Comparison of ENCODE assay signal across 22 mouse cellular contexts in genomic region chr11:99217248-99217986, GRCm38 (mm10). TPM values are rescaled to one million over a fixed set of nuclear protein-coding genes. Genes with fewer than 3 reads are reported as not detected.
A peak's percentile ranks its signal among the peaks of the same experiment; 100 is the strongest.
DNase-seq lines count a peak whose midpoint lies in the region; ATAC-seq and TF ChIP-seq lines count a peak whose summit lies in the region.
"Had no signal": no experiment of that assay in that cellular context is flagged by ENCODE, and none has a peak within 500 bp of the region (broad histone marks: within the 10 kb centered on the region; RNA-seq: fewer than 3 reads in every experiment).

No protein-coding gene starts in this region.

- TF ChIP-seq EP300 in lung, postnatal 0 days (IDR thresholded peaks at IDR 0.05) = no peak
- no peak for TF ChIP-seq EP300 in stomach, postnatal 0 days (optimal IDR thresholded peaks at IDR 0.05)

- H3K36me3 ChIP-seq in forebrain, postnatal 0 days (ENCODE audit: insufficient read depth) = peaks cover 61% of the 10 kb centered on the region
- peaks cover 50% of the 10 kb centered on the region for H3K36me3 ChIP-seq in forebrain, embryonic 16.5 days (ENCODE audit: control insufficient read depth, insufficient read depth)
- peaks cover 59% of the 10 kb centered on the region for H3K36me3 ChIP-seq in hindbrain, postnatal 0 days (ENCODE audit: insufficient read depth, low read length)
- H3K36me3 ChIP-seq in hindbrain, embryonic 10.5 days = peaks cover 98% of the 10 kb centered on the region
- peaks cover 64% of the 10 kb centered on the region for H3K36me3 ChIP-seq in lung, postnatal 0 days (ENCODE audit: insufficient read depth, low read length)
- peaks cover 44% of the 10 kb centered on the region for H3K36me3 ChIP-seq in stomach, postnatal 0 days (ENCODE audit: control insufficient read depth, insufficient read depth, low read length)

- DNase-seq in forebrain, postnatal 0 days = no peak
- DNase-seq in hindbrain, postnatal 0 days (ENCODE audit: low spot score) = no peak
- no peak for DNase-seq in hindbrain, embryonic 10.5 days (ENCODE audit: low spot score)
- DNase-seq in lung, postnatal 0 days (ENCODE audit: low spot score) = no peak
- no peak for DNase-seq in lung, postnatal 4 days
- DNase-seq in stomach, postnatal 0 days (ENCODE audit: low spot score) = no peak
- no peak for DNase-seq in urinary bladder, adult 2 months (ENCODE audit: low spot score)
- DNase-seq: adrenal gland, postnatal 10 days; kidney, adult 18-20 months; lung, adult 2 months; right cerebral cortex, adult 18-20 months; thymus, adult 18-20 months; thymus, postnatal 4 days had no signal

- H3K27ac ChIP-seq in forebrain, postnatal 0 days (ENCODE audit: low read depth, low read length) = no peak overlapping the region
- H3K27ac ChIP-seq in forebrain, embryonic 16.5 days (ENCODE audit: low read length) = no peak overlapping the region
- H3K27ac ChIP-seq in hindbrain, postnatal 0 days = no peak overlapping the region
- no peak overlapping the region for H3K27ac ChIP-seq in hindbrain, embryonic 10.5 days
- no peak overlapping the region for H3K27ac ChIP-seq in lung, postnatal 0 days (ENCODE audit: low read length)
- H3K27ac ChIP-seq in stomach, postnatal 0 days (replicated peaks) = no peak overlapping the region
- H3K27ac ChIP-seq: embryonic facial prominence, embryonic 12.5 days; limb, embryonic 12.5 days; liver, embryonic 12.5 days; stomach, embryonic 15.5 days had no signal

- H3K27me3 ChIP-seq in forebrain, postnatal 0 days (ENCODE audit: insufficient read depth, low read length) = no peaks in the 10 kb centered on the region
- no peaks in the 10 kb centered on the region for H3K27me3 ChIP-seq in forebrain, embryonic 16.5 days (replicated peaks; ENCODE audit: control insufficient read depth, insufficient read depth, low read length)
- H3K27me3 ChIP-seq in hindbrain, postnatal 0 days (ENCODE audit: insufficient read depth, low read length) = no peaks in the 10 kb centered on the region
- H3K27me3 ChIP-seq in hindbrain, embryonic 10.5 days (ENCODE audit: insufficient read depth, poor library complexity, severe bottlenecking) = no peaks in the 10 kb centered on the region
- no peaks in the 10 kb centered on the region for H3K27me3 ChIP-seq in lung, postnatal 0 days (replicated peaks; ENCODE audit: insufficient read depth, low read length)
- H3K27me3 ChIP-seq in stomach, postnatal 0 days (ENCODE audit: control insufficient read depth, insufficient read depth, low read length) = no peaks in the 10 kb centered on the region
- H3K27me3 ChIP-seq: embryonic facial prominence, embryonic 12.5 days; limb, embryonic 12.5 days; liver, embryonic 12.5 days; megakaryocyte, embryonic 14.5 days; stomach, embryonic 15.5 days had no signal

- 0 out of 2 replicates have a peak, but pooled peaks have one; percentile 14 for TF ChIP-seq CTCF in forebrain, postnatal 0 days (IDR thresholded peaks at IDR 0.05; ENCODE audit: low read depth)
- peak; percentile 20 for TF ChIP-seq CTCF in hindbrain, postnatal 0 days (IDR thresholded peaks at IDR 0.05; ENCODE audit: low read depth)
- TF ChIP-seq CTCF in lung, postnatal 0 days (IDR thresholded peaks at IDR 0.05) = peak; percentile 19; the same call in 1 of the 2 replicates
- TF ChIP-seq CTCF in stomach, postnatal 0 days (IDR thresholded peaks at IDR 0.05; ENCODE audit: low read depth) = peak; percentile 31

- no peak overlapping the region for H3K9ac ChIP-seq in forebrain, postnatal 0 days
- no peak overlapping the region for H3K9ac ChIP-seq in forebrain, embryonic 16.5 days (replicated peaks; ENCODE audit: low read depth, low read length)
- no peak overlapping the region for H3K9ac ChIP-seq in hindbrain, postnatal 0 days (replicated peaks; ENCODE audit: low read length)
- H3K9ac ChIP-seq in lung, postnatal 0 days (replicated peaks; ENCODE audit: low read depth) = no peak overlapping the region
- no peak overlapping the region for H3K9ac ChIP-seq in stomach, postnatal 0 days (ENCODE audit: low read length)
- H3K9ac ChIP-seq: embryonic facial prominence, embryonic 12.5 days; limb, embryonic 12.5 days; liver, embryonic 12.5 days; stomach, embryonic 15.5 days had no signal

- no peaks in the 10 kb centered on the region for H3K9me3 ChIP-seq in forebrain, postnatal 0 days (ENCODE audit: low read length)
- H3K9me3 ChIP-seq in forebrain, embryonic 16.5 days (ENCODE audit: control insufficient read depth, low read length) = no peaks in the 10 kb centered on the region
- no peaks in the 10 kb centered on the region for H3K9me3 ChIP-seq in hindbrain, postnatal 0 days (ENCODE audit: low read length)
- H3K9me3 ChIP-seq in hindbrain, embryonic 10.5 days = no peaks in the 10 kb centered on the region
- no peaks in the 10 kb centered on the region for H3K9me3 ChIP-seq in lung, postnatal 0 days (ENCODE audit: low read length)
- no peaks in the 10 kb centered on the region for H3K9me3 ChIP-seq in stomach, postnatal 0 days (ENCODE audit: control insufficient read depth, low read length)
- H3K9me3 ChIP-seq: embryonic facial prominence, embryonic 12.5 days; limb, embryonic 12.5 days; liver, embryonic 12.5 days; megakaryocyte, embryonic 14.5 days; stomach, embryonic 15.5 days had no signal

- 91% methylated on average over 7 of the region's 7 CpGs for WGBS in forebrain, postnatal 0 days
- WGBS in forebrain, embryonic 16.5 days = 90% methylated on average over 7 of the region's 7 CpGs
- 92% methylated on average over 7 of the region's 7 CpGs for WGBS in hindbrain, postnatal 0 days
- WGBS in hindbrain, embryonic 10.5 days = 94% methylated on average over 7 of the region's 7 CpGs
- WGBS in lung, postnatal 0 days = 87% methylated on average over 7 of the region's 7 CpGs
- 88% methylated on average over 7 of the region's 7 CpGs for WGBS in stomach, postnatal 0 days

- H3K4me3 ChIP-seq in forebrain, postnatal 0 days (ENCODE audit: low read depth, low read length) = no peak overlapping the region
- no peak overlapping the region for H3K4me3 ChIP-seq in forebrain, embryonic 16.5 days (replicated peaks; ENCODE audit: low read length)
- no peak overlapping the region for H3K4me3 ChIP-seq in hindbrain, postnatal 0 days (ENCODE audit: low read length)
- no peak overlapping the region for H3K4me3 ChIP-seq in hindbrain, embryonic 10.5 days
- no peak overlapping the region for H3K4me3 ChIP-seq in lung, postnatal 0 days (ENCODE audit: low read depth, low read length)
- no peak overlapping the region for H3K4me3 ChIP-seq in stomach, postnatal 0 days (ENCODE audit: low read depth, low read length)
- H3K4me3 ChIP-seq: embryonic facial prominence, embryonic 12.5 days; limb, embryonic 12.5 days; liver, embryonic 12.5 days; megakaryocyte, embryonic 14.5 days; stomach, embryonic 15.5 days had no signal

- H3K4me2 ChIP-seq in forebrain, postnatal 0 days (ENCODE audit: low read depth) = no peak overlapping the region
- H3K4me2 ChIP-seq in forebrain, embryonic 16.5 days (ENCODE audit: low read length) = no peak overlapping the region
- H3K4me2 ChIP-seq in hindbrain, postnatal 0 days (ENCODE audit: low read depth, low read length) = no peak overlapping the region
- H3K4me2 ChIP-seq in lung, postnatal 0 days (replicated peaks; ENCODE audit: low read depth, low read length) = no peak overlapping the region
- H3K4me2 ChIP-seq in stomach, postnatal 0 days (replicated peaks; ENCODE audit: low read depth) = no peak overlapping the region
- H3K4me2 ChIP-seq: embryonic facial prominence, embryonic 12.5 days; limb, embryonic 12.5 days; liver, embryonic 12.5 days; stomach, embryonic 15.5 days had no signal

- H3K4me1 ChIP-seq in forebrain, postnatal 0 days (ENCODE audit: insufficient read depth) = no peaks in the 10 kb centered on the region
- H3K4me1 ChIP-seq in forebrain, embryonic 16.5 days (replicated peaks; ENCODE audit: control insufficient read depth, insufficient read depth, low read length) = no peaks in the 10 kb centered on the region
- H3K4me1 ChIP-seq in hindbrain, postnatal 0 days (ENCODE audit: insufficient read depth, low read length) = no peaks in the 10 kb centered on the region
- H3K4me1 ChIP-seq in hindbrain, embryonic 10.5 days (replicated peaks) = no peaks in the 10 kb centered on the region
- H3K4me1 ChIP-seq in lung, postnatal 0 days (ENCODE audit: insufficient read depth, low read depth, low read length) = no peaks in the 10 kb centered on the region
- H3K4me1 ChIP-seq in stomach, postnatal 0 days (replicated peaks; ENCODE audit: control insufficient read depth, insufficient read depth) = no peaks in the 10 kb centered on the region
- H3K4me1 ChIP-seq: embryonic facial prominence, embryonic 12.5 days; limb, embryonic 12.5 days; stomach, embryonic 15.5 days had no signal

- ATAC-seq in forebrain, postnatal 0 days = no peak
- no peak for ATAC-seq in forebrain, embryonic 16.5 days
- ATAC-seq in hindbrain, postnatal 0 days = no peak
- ATAC-seq in lung, postnatal 0 days = no peak
- no peak for ATAC-seq in stomach, postnatal 0 days (ENCODE audit: low FRiP score, low TSS enrichment)
- ATAC-seq: hindbrain, embryonic 16.5 days; liver, embryonic 12.5 days; midbrain, embryonic 16.5 days had no signal

RNA-seq across cellular contexts. Expression of gene Smarce1, which starts 13.4 kb away (rescaled TPM):
- 116 and 156 TPM in 2 replicates for total RNA-seq in forebrain, postnatal 0 days (2014; rRNA removed)
- polyA plus RNA-seq in forebrain, postnatal 0 days (2015; fragmentation: Nextera tagmentation; extraction: Ambion mirVana) = 227 and 228 TPM in 2 replicates
- 351 and 398 TPM in 2 replicates for polyA plus RNA-seq in forebrain, embryonic 16.5 days (2015; fragmentation: Nextera tagmentation; extraction: Ambion mirVana)
- total RNA-seq in hindbrain, postnatal 0 days (2014; rRNA removed) = 60.6 and 66.7 TPM in 2 replicates
- 186 and 188 TPM in 2 replicates for polyA plus RNA-seq in hindbrain, postnatal 0 days (2015; fragmentation: Nextera tagmentation; extraction: Ambion mirVana)
- polyA plus RNA-seq in hindbrain, embryonic 10.5 days (2016; fragmentation: Nextera tagmentation; extraction: Ambion mirVana) = 289 and 317 TPM in 2 replicates
- polyA plus RNA-seq in lung, postnatal 0 days (2015; fragmentation: Nextera tagmentation; extraction: Ambion mirVana) = 133 and 136 TPM in 2 replicates
- 90.3 and 91.6 TPM in 2 replicates for polyA plus RNA-seq in stomach, postnatal 0 days (2015; fragmentation: Nextera tagmentation; extraction: Ambion mirVana)
- 60.3 and 81.1 TPM in 2 replicates for polyA plus RNA-seq in urinary bladder, adult 2 months (2012; rRNA removed)

RNA-seq across cellular contexts. Expression of gene Krt222, which starts 26.5 kb away (rescaled TPM):
- total RNA-seq in forebrain, postnatal 0 days (2014; rRNA removed) = 6.5 and 7.4 TPM in 2 replicates
- 4.8 and 8.7 TPM in 2 replicates for polyA plus RNA-seq in forebrain, postnatal 0 days (2015; fragmentation: Nextera tagmentation; extraction: Ambion mirVana)
- 2.6 and 3.9 TPM in 2 replicates for polyA plus RNA-seq in forebrain, embryonic 16.5 days (2015; fragmentation: Nextera tagmentation; extraction: Ambion mirVana)
- total RNA-seq in hindbrain, postnatal 0 days (2014; rRNA removed) = 9.0 and 10.7 TPM in 2 replicates
- polyA plus RNA-seq in hindbrain, postnatal 0 days (2015; fragmentation: Nextera tagmentation; extraction: Ambion mirVana) = 12.8 and 12.9 TPM in 2 replicates
- polyA plus RNA-seq in hindbrain, embryonic 10.5 days (2016; fragmentation: Nextera tagmentation; extraction: Ambion mirVana) = 0.15 and 0.59 TPM in 2 replicates
- 0.40 and 0.44 TPM in 2 replicates for polyA plus RNA-seq in lung, postnatal 0 days (2015; fragmentation: Nextera tagmentation; extraction: Ambion mirVana)
- polyA plus RNA-seq in stomach, postnatal 0 days (2015; fragmentation: Nextera tagmentation; extraction: Ambion mirVana) = 0.25 and 0.33 TPM in 2 replicates
- polyA plus RNA-seq in urinary bladder, adult 2 months (2012; rRNA removed) = 0.23 and 0.27 TPM in 2 replicates
- total RNA-seq: hematopoietic stem cell, adult 5-6 weeks had no signal
